Mouse (Mus musculus): ENCODE measurements around the gene Dip2c. TPM values are rescaled to one million over a fixed set of nuclear protein-coding genes. Genes with fewer than 3 reads are reported as not detected.

The Dip2c gene
- polyA plus RNA-seq, 1 experiment from 2014 or later: 0.83 TPM

DNA sequence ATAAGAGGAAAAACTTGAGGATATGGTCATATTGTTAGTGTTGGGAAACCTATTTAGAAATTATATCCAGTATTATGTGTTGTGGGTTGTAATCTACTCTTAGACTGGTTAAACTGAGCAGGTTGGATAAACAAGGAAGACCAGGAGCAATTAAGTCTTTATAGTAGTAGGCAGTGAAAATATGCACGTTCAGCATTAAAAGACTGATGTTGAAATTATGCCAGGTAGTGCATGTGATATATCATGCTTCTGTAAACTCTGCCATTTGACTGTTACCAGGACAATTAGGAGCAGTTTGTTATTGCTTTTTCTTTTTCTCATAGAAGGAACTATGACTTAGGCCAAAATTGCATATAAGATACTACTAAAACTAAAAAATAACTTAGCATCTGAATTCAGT lies 285.8 kb downstream of the Dip2c start:
- no peak for TF ChIP-seq EP300 (IDR thresholded peaks at IDR 0.05; ENCODE audit: low read depth)
- no peak for TF ChIP-seq CTCF (IDR thresholded peaks at IDR 0.05; ENCODE audit: low read depth)
- Histone ChIP-seq H3K27me3 (ENCODE audit: insufficient read depth, low read length) (no peaks in the 10 kb centered on the region), H3K4me3 (ENCODE audit: low read depth, low read length) (no peak overlapping the region), H3K36me3 (replicated peaks; ENCODE audit: insufficient read depth, low read length) (peaks cover 3% of the 10 kb centered on the region; the same call in 1 of the 2 replicates), H3K9ac (replicated peaks) (no peak overlapping the region), H3K27ac (ENCODE audit: low read depth) (no peak overlapping the region), H3K4me1 (ENCODE audit: insufficient read depth) (no peaks in the 10 kb centered on the region), H3K9me3 (ENCODE audit: low read length) (no peaks in the 10 kb centered on the region), H3K4me2 (ENCODE audit: low read depth, low read length) (no peak overlapping the region)
- DNase-seq: no peak
- 68% methylated on average over 1 of the region's 1 CpGs for WGBS (ENCODE audit: insufficient replicate concordance)
- no peak for ATAC-seq

DNA sequence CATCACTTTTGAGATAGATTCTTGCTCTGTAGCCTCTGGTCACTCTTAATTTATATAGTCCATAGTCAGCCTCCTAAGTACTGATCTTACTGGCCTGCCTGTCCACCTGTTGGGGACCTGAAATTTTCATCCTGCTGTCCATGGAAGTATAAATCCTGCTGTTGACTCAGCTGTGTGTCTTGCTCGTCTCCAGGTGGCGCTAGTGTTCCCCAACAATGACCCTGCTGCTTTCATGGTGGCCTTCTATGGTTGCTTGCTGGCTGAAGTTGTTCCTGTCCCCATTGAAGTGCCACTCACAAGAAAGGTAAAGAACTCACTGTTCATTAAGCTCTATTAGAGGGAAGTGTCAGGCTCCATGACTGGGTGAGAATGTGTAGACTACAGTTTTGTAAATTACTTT lies 286.6 kb downstream of the Dip2c start:
- H3K27me3 ChIP-seq (ENCODE audit: insufficient read depth, low read length): no peaks in the 10 kb centered on the region
- ATAC-seq (no peak), DNase-seq (peak; percentile 43)
- H3K9ac ChIP-seq (replicated peaks): no peak overlapping the region
- no peak for TF ChIP-seq EP300 (IDR thresholded peaks at IDR 0.05; ENCODE audit: low read depth)
- TF ChIP-seq CTCF (IDR thresholded peaks at IDR 0.05; ENCODE audit: low read depth): peak; percentile 70
- H3K36me3 ChIP-seq (replicated peaks; ENCODE audit: insufficient read depth, low read length): peaks cover 3% of the 10 kb centered on the region; the same call in 1 of the 2 replicates
- 13% methylated on average over 2 of the region's 2 CpGs for WGBS (ENCODE audit: insufficient replicate concordance)
- H3K9me3 ChIP-seq (ENCODE audit: low read length): no peaks in the 10 kb centered on the region
- H3K27ac ChIP-seq (ENCODE audit: low read depth): no peak overlapping the region
- no peak overlapping the region for H3K4me3 ChIP-seq (ENCODE audit: low read depth, low read length)
- H3K4me1 ChIP-seq (ENCODE audit: insufficient read depth): no peaks in the 10 kb centered on the region
- no peak overlapping the region for H3K4me2 ChIP-seq (ENCODE audit: low read depth, low read length)

GRCm38 (mm10) chr13:9568852-9569251 lies 292.5 kb downstream of the Dip2c start:
- Histone ChIP-seq H3K36me3 (replicated peaks; ENCODE audit: insufficient read depth, low read length) (no peaks in the 10 kb centered on the region), H3K27ac (ENCODE audit: low read depth) (no peak overlapping the region), H3K4me2 (ENCODE audit: low read depth, low read length) (no peak overlapping the region), H3K4me1 (ENCODE audit: insufficient read depth) (no peaks in the 10 kb centered on the region), H3K9me3 (ENCODE audit: low read length) (no peaks in the 10 kb centered on the region), H3K27me3 (ENCODE audit: insufficient read depth, low read length) (no peaks in the 10 kb centered on the region), H3K9ac (replicated peaks) (no peak overlapping the region), H3K4me3 (ENCODE audit: low read depth, low read length) (no peak overlapping the region)
- WGBS (ENCODE audit: insufficient replicate concordance): 81% methylated on average over 5 of the region's 5 CpGs
- no peak for DNase-seq
- TF ChIP-seq CTCF (IDR thresholded peaks at IDR 0.05; ENCODE audit: low read depth) (no peak), EP300 (IDR thresholded peaks at IDR 0.05; ENCODE audit: low read depth) (no peak)
- ATAC-seq: no peak

GRCm38 (mm10) chr13:9576686-9577085 lies 300.4 kb downstream of the Dip2c start:
- no peaks in the 10 kb centered on the region for H3K27me3 ChIP-seq (ENCODE audit: insufficient read depth, low read length)
- ATAC-seq: no peak
- no peak overlapping the region for H3K4me3 ChIP-seq (ENCODE audit: low read depth, low read length)
- no peak overlapping the region for H3K9ac ChIP-seq (replicated peaks)
- no peaks in the 10 kb centered on the region for H3K4me1 ChIP-seq (ENCODE audit: insufficient read depth)
- no peaks in the 10 kb centered on the region for H3K36me3 ChIP-seq (replicated peaks; ENCODE audit: insufficient read depth, low read length)
- DNase-seq: no peak
- no peaks in the 10 kb centered on the region for H3K9me3 ChIP-seq (ENCODE audit: low read length)
- no peak overlapping the region for H3K27ac ChIP-seq (ENCODE audit: low read depth)
- 84% methylated on average over 4 of the region's 4 CpGs for WGBS (ENCODE audit: insufficient replicate concordance)
- no peak for TF ChIP-seq EP300 (IDR thresholded peaks at IDR 0.05; ENCODE audit: low read depth)
- TF ChIP-seq CTCF (IDR thresholded peaks at IDR 0.05; ENCODE audit: low read depth): no peak
- no peak overlapping the region for H3K4me2 ChIP-seq (ENCODE audit: low read depth, low read length)

GRCm38 (mm10) chr13:9578456-9578855 lies 302.1 kb downstream of the Dip2c start:
- Histone ChIP-seq H3K27ac (ENCODE audit: low read depth) (no peak overlapping the region), H3K4me3 (ENCODE audit: low read depth, low read length) (no peak overlapping the region), H3K9ac (replicated peaks) (no peak overlapping the region), H3K27me3 (ENCODE audit: insufficient read depth, low read length) (no peaks in the 10 kb centered on the region), H3K4me1 (ENCODE audit: insufficient read depth) (no peaks in the 10 kb centered on the region), H3K36me3 (replicated peaks; ENCODE audit: insufficient read depth, low read length) (no peaks in the 10 kb centered on the region), H3K4me2 (ENCODE audit: low read depth, low read length) (no peak overlapping the region), H3K9me3 (ENCODE audit: low read length) (no peaks in the 10 kb centered on the region)
- DNase-seq (peak; percentile 35), ATAC-seq (peak; percentile 97)
- 73% methylated on average over 4 of the region's 4 CpGs for WGBS (ENCODE audit: insufficient replicate concordance)
- no peak for TF ChIP-seq CTCF (IDR thresholded peaks at IDR 0.05; ENCODE audit: low read depth)
- TF ChIP-seq EP300 (IDR thresholded peaks at IDR 0.05; ENCODE audit: low read depth): no peak

DNA sequence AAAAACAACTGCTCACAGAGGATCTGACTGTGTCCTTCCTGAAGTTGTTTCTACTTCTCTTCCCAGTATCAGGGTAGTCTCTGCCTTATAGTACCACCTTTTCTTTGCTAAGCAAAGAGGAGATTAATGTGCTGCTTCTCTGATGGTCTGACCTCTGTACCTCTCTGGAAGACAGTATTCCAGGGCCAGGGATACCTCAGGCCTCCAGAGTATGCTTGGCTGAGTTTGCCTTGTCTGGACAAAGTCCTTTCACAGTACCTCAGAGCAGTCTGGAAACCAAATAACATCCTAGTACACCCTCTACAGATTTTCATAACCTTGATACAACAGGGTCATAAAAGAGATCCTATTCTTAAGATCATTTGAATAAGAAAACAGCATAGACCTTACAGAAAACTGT lies 305.5 kb downstream of the Dip2c start:
- DNase-seq: no peak
- no peak overlapping the region for H3K9ac ChIP-seq (replicated peaks)
- H3K4me3 ChIP-seq (ENCODE audit: low read depth, low read length): no peak overlapping the region
- no peaks in the 10 kb centered on the region for H3K36me3 ChIP-seq (replicated peaks; ENCODE audit: insufficient read depth, low read length)
- H3K4me2 ChIP-seq (ENCODE audit: low read depth, low read length): no peak overlapping the region
- H3K4me1 ChIP-seq (ENCODE audit: insufficient read depth): no peaks in the 10 kb centered on the region
- H3K27ac ChIP-seq (ENCODE audit: low read depth): no peak overlapping the region
- no peaks in the 10 kb centered on the region for H3K27me3 ChIP-seq (ENCODE audit: insufficient read depth, low read length)
- no peak for ATAC-seq
- TF ChIP-seq CTCF (IDR thresholded peaks at IDR 0.05; ENCODE audit: low read depth) (no peak), EP300 (IDR thresholded peaks at IDR 0.05; ENCODE audit: low read depth) (no peak)
- no peaks in the 10 kb centered on the region for H3K9me3 ChIP-seq (ENCODE audit: low read length)

DNA sequence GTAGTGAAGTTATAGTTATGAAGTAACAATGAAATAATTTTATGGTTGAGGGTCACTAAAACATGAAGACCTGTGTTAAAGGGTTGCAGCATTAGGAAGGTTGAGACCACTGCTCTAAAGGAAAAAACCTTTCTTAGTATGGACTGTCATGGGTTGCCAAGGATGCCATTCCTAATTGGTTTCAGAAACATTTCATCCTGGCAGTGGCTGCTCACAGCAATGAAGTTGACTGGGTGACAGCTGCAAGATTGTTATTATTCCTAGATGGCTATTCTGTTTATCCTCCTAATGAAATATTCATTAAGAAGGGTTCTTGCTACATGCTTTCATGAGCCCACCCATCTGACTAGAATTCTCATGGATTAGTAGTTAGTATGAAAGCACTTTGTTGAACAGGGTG lies 307.3 kb downstream of the Dip2c start:
- Histone ChIP-seq H3K4me1 (ENCODE audit: insufficient read depth) (no peaks in the 10 kb centered on the region), H3K4me2 (ENCODE audit: low read depth, low read length) (no peak overlapping the region), H3K9me3 (ENCODE audit: low read length) (no peaks in the 10 kb centered on the region), H3K27me3 (ENCODE audit: insufficient read depth, low read length) (no peaks in the 10 kb centered on the region), H3K27ac (ENCODE audit: low read depth) (no peak overlapping the region), H3K9ac (replicated peaks) (no peak overlapping the region), H3K4me3 (ENCODE audit: low read depth, low read length) (no peak overlapping the region), H3K36me3 (replicated peaks; ENCODE audit: insufficient read depth, low read length) (no peaks in the 10 kb centered on the region)
- DNase-seq: no peak
- ATAC-seq: no peak
- TF ChIP-seq CTCF (IDR thresholded peaks at IDR 0.05; ENCODE audit: low read depth): no peak
- no peak for TF ChIP-seq EP300 (IDR thresholded peaks at IDR 0.05; ENCODE audit: low read depth)
